Comparison of ENCODE assay signal across 9 mouse cellular contexts in the genomic region with DNA sequence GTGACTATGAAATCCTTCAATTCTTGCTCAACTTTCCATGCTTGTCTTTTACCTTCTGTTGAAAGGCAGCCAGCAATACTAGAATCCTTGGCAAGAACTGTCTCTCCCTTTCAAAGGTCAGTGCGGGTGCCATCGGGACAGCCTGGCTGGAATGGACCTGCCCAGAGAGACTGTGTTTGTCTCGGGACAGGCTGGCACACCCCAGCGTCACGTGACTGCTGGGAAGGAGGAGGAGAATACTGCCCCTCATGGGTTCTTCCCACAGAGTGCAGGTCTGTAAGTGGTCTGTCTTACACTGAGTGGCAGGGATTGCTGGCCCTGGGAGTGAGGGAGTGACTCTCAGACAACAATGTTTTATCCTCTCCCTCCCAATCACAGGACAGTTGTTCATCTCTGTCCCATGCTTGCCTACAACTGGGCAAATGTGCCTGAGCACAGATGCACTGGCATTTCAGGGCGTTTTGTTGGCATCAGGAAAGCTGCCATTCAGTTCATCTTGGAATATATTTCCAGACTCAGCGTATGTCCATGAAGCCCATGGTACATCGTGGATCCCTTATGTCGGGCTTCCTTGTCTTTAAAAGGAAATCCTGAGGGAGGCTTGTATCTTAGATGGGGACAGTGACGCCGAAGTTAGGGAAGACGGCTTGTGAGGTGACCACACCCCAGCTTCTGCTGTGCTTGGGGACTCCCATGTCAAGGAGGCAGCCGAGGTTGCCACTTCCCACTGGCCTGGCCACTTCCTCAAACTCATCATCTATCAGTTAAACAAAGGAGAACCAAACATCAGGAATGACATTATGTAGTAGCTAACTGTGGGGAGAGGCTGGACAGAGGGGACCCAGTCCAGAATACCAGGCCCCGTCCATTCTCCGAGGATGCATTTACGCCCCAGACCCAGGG.
DNase-seq lines count a peak whose midpoint lies in the region; ATAC-seq and TF ChIP-seq lines count a peak whose summit lies in the region.
"Had no signal": no experiment of that assay in that cellular context is flagged by ENCODE, and none has a peak within 500 bp of the region (broad histone marks: within the 10 kb centered on the region; RNA-seq: fewer than 3 reads in every experiment).

No protein-coding gene starts in this region.

- no peak overlapping the region for H3K27ac ChIP-seq in intestine, postnatal 0 days (ENCODE audit: low read depth, low read length)
- no peak overlapping the region for H3K27ac ChIP-seq in intestine, embryonic 15.5 days
- H3K27ac ChIP-seq: macrophage had no signal

- no peak overlapping the region for H3K9ac ChIP-seq in intestine, postnatal 0 days (ENCODE audit: low read depth, low read length)
- no peak overlapping the region for H3K9ac ChIP-seq in intestine, embryonic 15.5 days

- 0 out of 2 replicates have a peak, but pooled peaks have one; percentile 13 for TF ChIP-seq CTCF in intestine, postnatal 0 days (IDR thresholded peaks at IDR 0.05; ENCODE audit: low read depth)

- no peaks in the 10 kb centered on the region for H3K9me3 ChIP-seq in intestine, postnatal 0 days (ENCODE audit: control insufficient read depth)
- H3K9me3 ChIP-seq in intestine, embryonic 15.5 days: no peaks in the 10 kb centered on the region

- H3K27me3 ChIP-seq in intestine, postnatal 0 days (replicated peaks; ENCODE audit: control insufficient read depth, insufficient read depth, low read length): no peaks in the 10 kb centered on the region
- no peaks in the 10 kb centered on the region for H3K27me3 ChIP-seq in intestine, embryonic 15.5 days (replicated peaks)

- ATAC-seq in intestine, postnatal 0 days: peak; percentile 55; the same call in 1 of the 2 replicates
- no peak; the same call in 1 of the 2 replicates for ATAC-seq in intestine, embryonic 15.5 days

- peaks cover 3% of the 10 kb centered on the region; the same call in 1 of the 2 replicates for H3K4me1 ChIP-seq in intestine, postnatal 0 days (replicated peaks; ENCODE audit: control insufficient read depth, insufficient read depth, low read length)
- no peaks in the 10 kb centered on the region for H3K4me1 ChIP-seq in intestine, embryonic 15.5 days (replicated peaks)

- H3K4me2 ChIP-seq in intestine, postnatal 0 days (replicated peaks; ENCODE audit: low read depth): no peak overlapping the region
- no peak overlapping the region for H3K4me2 ChIP-seq in intestine, embryonic 15.5 days (replicated peaks)

- DNase-seq in adrenal gland, postnatal 14 days: peak; percentile 89
- peak; percentile 45 for DNase-seq in gastrocnemius, postnatal 25 days
- DNase-seq in kidney, postnatal 14 days: peak; percentile 88
- peak; percentile 59 for DNase-seq in skeletal muscle tissue, adult 2 months (ENCODE audit: low read depth, low spot score)
- no peak for DNase-seq in urinary bladder, adult 2 months (ENCODE audit: low spot score)
- DNase-seq in right cerebral cortex, postnatal 4 days: no peak

- WGBS in intestine, postnatal 0 days: 78% methylated on average over 16 of the region's 16 CpGs
- WGBS in intestine, embryonic 15.5 days: 85% methylated on average over 16 of the region's 16 CpGs

- H3K36me3 ChIP-seq in intestine, postnatal 0 days (ENCODE audit: control insufficient read depth, insufficient read depth): no peaks in the 10 kb centered on the region
- H3K36me3 ChIP-seq in intestine, embryonic 15.5 days: no peaks in the 10 kb centered on the region

- no peak overlapping the region for H3K4me3 ChIP-seq in intestine, postnatal 0 days (ENCODE audit: low read depth, low read length)
- no peak overlapping the region for H3K4me3 ChIP-seq in intestine, embryonic 15.5 days (replicated peaks)

Comparison
In these comparisons a context has a peak if more than half of its experiments do, and no peak if none do; other contexts are left out.
1. DNase-seq: peak in adrenal gland, postnatal 14 days (single experiment), gastrocnemius, postnatal 25 days (single experiment), kidney, postnatal 14 days (single experiment) and skeletal muscle tissue, adult 2 months (single experiment); none in urinary bladder, adult 2 months (single experiment) and right cerebral cortex, postnatal 4 days (single experiment).